Mouse (Mus musculus) layer of hippocampus, adult 18-20 months (tissue): ENCODE results near the gene Thegl. TPM values are rescaled to one million over a fixed set of nuclear protein-coding genes. Genes with fewer than 3 reads are reported as not detected.
"Not testable (repeated sequence)": the region's sequence is repeated elsewhere in the genome, so short reads cannot be mapped to it uniquely, and the experiment has no call there.

Experiments
- DNase-seq, 2 experiments: peaks; one replicate each; pipeline ENCODE4 v3.0.0; 2022; ENCODE audit warnings: low spot score in 2 of 2
- total RNA-seq, 2 experiments: library from RNA; stranded (reverse); gene quantifications; 2 replicates each; pipeline ENCODE4 v1.2.3; 2021

Thegl gene
- total RNA-seq, 2 experiments from 2014 or later = 0.97 to 1.1 TPM

GRCm38 (mm10) chr5:77093961-77094360 lies 78.1 kb downstream of the Thegl start:
- no peak for DNase-seq

DNA sequence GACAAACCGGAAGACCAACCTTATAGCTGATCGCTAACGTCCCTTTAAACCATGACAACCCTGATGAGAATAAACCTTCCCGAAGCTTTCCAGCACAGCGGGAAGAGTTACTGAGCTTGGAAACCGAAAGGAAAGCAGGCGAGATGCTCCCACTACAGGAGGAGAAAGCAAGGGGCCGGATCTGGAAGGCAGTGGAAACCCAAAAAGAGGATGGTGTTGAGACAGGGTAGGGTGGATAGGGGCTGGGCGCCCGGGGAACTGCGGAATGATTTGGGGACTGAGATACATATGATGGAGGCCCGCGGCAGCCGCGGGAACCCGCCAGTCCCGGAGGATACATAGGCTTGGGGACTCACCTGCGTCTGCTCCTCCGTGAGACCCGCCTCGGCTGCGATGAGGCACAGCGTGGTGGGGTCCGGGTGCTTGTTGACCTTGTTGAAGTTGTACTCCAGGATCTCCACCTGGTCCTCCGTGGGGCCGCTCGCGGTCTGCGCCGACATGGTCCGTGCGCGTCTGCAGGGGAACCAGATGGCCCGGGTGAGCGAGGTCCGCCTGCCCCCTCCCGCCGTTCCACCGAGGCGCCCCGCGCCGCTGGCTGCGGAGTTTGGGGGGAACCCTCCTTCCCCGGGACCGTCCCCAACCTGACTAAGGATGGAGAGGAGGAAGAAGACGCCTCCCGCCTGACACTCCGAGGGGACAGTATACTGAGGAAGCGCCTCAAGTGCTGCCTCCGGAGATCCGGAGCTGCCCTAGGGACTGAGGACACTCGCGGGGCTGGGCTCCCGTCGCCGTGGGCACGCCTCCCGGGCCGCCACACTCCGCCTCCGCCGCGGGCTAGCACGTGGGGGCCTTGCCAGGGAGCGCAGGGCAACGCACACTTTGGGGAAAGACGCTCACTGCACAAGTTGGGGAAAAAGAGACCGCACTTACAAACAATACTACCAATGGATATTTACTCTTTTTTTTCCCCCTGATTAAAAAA lies 79.0 kb downstream of the Thegl start:
- DNase-seq = peak; percentile 43 to 48

GRCm38 (mm10) chr5:77096194-77096593 lies 80.4 kb downstream of the Thegl start:
- DNase-seq = not testable (repeated sequence)

GRCm38 (mm10) chr5:77097686-77098085 lies 81.9 kb downstream of the Thegl start:
- no peak for DNase-seq

DNA sequence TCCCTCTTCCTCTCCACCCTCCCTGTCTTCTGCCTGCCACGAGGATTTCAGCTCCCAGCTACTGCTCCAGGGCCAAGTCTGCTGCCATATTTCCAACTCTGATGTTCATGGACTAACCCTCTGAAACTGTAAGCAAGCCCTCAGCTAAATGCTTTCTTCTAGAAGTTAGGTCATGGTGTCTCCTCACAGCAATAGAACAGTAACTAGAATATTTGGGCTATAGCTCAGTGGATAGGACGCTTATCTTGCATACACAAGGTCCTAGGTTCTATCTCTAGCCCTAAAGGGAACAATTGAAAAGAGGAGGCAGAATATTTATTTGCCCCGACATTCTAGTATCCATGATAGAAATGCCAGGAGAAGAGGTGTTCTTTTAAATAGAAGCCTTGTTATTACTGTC lies 83.1 kb downstream of the Thegl start:
- DNase-seq = no peak

- DNase-seq = no peak
These were observed 83.6 kb downstream of the Thegl start for GRCm38 (mm10) chr5:77099317-77099996.

DNA sequence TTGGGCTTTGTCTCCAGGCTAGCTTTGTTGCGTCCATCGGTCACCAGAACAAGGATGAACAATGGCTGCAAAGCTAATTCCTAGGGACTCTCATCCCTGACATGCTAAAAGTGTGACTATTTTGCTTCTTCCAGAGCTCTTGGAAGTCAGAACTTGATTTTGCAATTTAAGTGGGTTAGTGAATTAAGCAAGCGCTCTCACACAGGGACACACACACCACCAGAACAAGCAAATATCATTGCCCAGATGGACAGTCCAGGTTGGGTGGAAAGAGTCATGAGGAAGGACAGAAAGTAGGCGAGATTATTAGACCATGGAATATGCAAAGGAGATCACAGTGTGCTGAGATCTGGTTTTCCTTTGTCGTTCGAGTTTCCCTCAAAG lies 84.2 kb downstream of the Thegl start:
- no peak for DNase-seq

DNA sequence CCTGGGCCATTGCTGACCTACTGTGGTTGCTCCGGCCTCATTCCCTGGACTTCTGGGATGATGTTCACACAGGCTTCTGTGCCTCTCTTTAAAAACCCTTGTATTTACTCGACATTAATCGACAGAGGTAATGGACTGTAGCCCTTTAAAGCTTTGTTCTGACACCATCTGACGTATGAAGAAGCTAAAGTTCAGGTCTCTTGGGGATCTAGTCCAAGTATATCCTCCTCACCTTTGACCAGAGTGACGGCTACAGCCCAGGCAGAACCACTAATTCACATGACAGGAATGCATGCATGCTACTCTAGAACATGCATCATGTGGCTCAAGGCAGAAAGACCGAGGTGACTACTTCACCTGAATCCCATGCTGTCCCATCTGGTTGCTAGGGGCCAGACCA lies 84.9 kb downstream of the Thegl start:
- DNase-seq = no peak

DNA sequence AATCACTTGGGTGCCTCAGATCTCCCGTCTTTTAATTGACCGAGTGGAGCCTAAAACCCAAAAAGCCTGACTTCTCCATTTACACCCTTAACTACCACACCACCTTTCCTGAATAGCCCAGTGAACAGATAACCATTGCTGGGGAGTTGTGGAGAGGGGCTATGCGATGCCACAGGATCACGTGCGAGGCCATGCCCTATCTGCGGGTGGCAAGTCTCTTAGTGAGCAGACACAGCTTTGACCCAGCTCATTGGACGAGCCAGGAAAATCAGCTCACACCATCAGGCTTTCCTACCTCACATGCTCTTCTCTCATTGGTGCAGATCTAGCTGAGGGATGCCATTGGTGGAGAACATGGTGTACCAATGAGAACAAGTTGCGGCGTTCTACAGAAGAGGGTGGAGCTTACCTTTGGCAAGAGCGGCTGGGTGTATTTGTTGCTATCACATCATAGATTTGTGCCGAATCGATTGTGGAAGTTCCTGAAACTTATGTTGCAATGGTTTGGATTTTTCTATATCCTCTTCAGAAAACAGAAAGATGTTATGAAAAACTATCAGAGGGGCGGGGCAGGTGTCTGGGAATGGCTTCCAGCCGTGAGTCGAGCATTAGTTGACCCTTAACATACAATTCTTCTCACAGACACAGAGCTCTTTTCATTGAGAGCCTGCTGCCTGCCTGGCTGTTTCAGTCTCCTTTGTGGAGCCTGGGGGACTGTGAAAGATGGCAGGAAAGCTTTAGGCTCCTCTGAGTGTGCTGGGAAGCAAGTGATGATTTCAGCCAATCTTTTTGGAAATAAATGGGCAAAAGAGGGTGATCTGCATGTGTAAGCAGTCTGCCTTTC lies 86.9 kb downstream of the Thegl start:
- DNase-seq = no peak

DNA sequence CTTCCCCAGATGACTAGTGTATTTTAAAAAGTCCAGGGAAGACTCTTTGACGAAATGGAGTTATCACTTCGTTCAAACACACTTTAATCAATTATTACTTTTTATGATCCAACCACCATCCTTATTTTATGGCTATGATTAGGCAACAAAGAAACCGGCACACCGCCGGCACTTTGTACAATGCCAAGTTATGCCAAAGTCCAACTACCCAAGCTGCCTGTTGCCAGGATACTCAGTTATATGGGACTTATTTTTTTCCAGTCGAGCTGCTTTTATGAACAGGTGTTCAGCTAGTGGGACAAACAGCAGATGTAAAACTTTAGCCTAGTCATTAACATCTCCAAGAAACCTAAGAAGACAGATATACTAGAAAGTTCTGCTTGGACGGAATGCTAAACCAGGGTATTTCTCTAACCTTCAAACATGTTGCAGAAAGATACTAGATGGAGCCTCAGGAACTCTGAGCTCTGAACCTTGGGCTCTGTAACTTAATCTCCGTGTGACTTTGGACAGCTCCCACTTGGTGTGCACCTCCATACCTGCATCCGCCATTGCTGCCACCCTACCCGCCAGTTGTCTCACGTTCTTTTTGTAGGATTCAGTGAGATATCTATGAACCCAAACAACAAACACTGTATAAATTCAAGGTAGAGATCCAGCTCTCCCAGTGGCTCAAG lies 91.5 kb downstream of the Thegl start:
- no peak for DNase-seq

- DNase-seq = no peak
These were observed 93.0 kb downstream of the Thegl start for GRCm38 (mm10) chr5:77108806-77109205.

DNA sequence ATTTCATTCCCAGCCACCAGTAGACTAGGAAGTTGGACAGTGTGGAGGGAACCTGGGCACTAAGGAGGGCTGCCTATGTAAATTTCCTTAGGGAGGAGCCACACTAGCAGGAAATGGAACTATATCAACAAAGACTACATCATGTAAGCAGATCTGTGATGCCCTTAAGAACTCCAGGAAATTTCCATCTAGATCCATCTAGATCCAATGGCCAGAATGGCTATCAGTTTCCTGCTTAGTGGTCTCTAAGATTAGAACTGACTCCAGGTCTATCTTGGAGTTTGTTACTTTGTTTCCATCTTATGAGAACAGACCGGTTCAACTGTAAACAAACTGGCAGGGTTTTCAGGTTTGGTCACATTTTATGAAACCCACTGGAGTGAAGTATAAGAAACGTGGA lies 94.0 kb downstream of the Thegl start:
- DNase-seq = no peak

Other genes with a start within 250 kb of the Thegl start
- gene Aasdh, start 110.5 kb upstream of the Thegl start, total RNA-seq = 10 to 100 TPM; 19.3 to 23.2 TPM
- 10 to 100 TPM; 89.6 to 91.3 TPM for gene Paics, start 64.7 kb upstream of the Thegl start, total RNA-seq
- 10 to 100 TPM; 16.2 to 17.8 TPM for gene Ppat, start 64.4 kb upstream of the Thegl start, total RNA-seq
- gene Srp72, start 41.3 kb upstream of the Thegl start, total RNA-seq = 100 to 1,000 TPM in 1 of 2 experiments, 10 to 100 TPM in 1; 93.1 to 102 TPM
- not detected for gene Arl9, start 12.0 kb upstream of the Thegl start, total RNA-seq
- 10 to 100 TPM; 82.2 to 84.9 TPM for gene Hopx, start 99.1 kb downstream of the Thegl start, total RNA-seq
- not detected for gene Spink2, start 195.4 kb downstream of the Thegl start, total RNA-seq
- gene Rest, start 249.5 kb downstream of the Thegl start, total RNA-seq = 1 to 10 TPM; 4.3 to 4.4 TPM